Mouse (Mus musculus) ES-E14 (cell line): ENCODE measurements around the gene A830031A19Rik. TPM values are rescaled to one million over a fixed set of nuclear protein-coding genes. Genes with fewer than 3 reads are reported as not detected.

Source experiments
- DNase-seq: peaks from one replicate; pipeline ENCODE4 v3.0.0-alpha.2; 2013; ENCODE audit warnings: low read depth, low spot score
- H3K27ac ChIP-seq: 2 replicates; pipeline ENCODE4 v1.5.1; 2012; ENCODE audit warnings: low read depth, mild to moderate bottlenecking, low read length, moderate library complexity, mixed read lengths; ENCODE audit not compliant: poor library complexity, insufficient read depth, severe bottlenecking
- H3K36me3 ChIP-seq: 2 replicates; pipeline ENCODE4 v1.6.1; 2012; ENCODE audit warnings: mild to moderate bottlenecking, low read length, moderate library complexity, mixed read lengths; ENCODE audit not compliant: control insufficient read depth, poor library complexity, insufficient read depth, severe bottlenecking
- H3K4me1 ChIP-seq, 2 experiments: fragments of 150-350 bp in 1 of 2; sonication (generic) in 1 of 2; 2 replicates each; pipeline ENCODE4 v1.6.1; 2012; ENCODE audit warnings: low read length in 2 of 2, mild to moderate bottlenecking in 1 of 2, mixed read lengths in 1 of 2; ENCODE audit not compliant: control insufficient read depth in 2 of 2, insufficient read depth in 2 of 2, poor library complexity in 1 of 2
- H3K4me3 ChIP-seq, 2 experiments: fragments of 150-350 bp in 1 of 2; sonication (generic) in 1 of 2; 2 replicates each; pipeline ENCODE4 v1.5.1; 2012; ENCODE audit warnings: low read length in 2 of 2, low read depth in 1 of 2, mild to moderate bottlenecking in 1 of 2, mixed read lengths in 1 of 2; ENCODE audit not compliant: insufficient read depth in 1 of 2, poor library complexity in 1 of 2, severe bottlenecking in 1 of 2
- H3K9ac ChIP-seq: 2 replicates; pipeline ENCODE4 v1.6.1; 2012; ENCODE audit warnings: low read depth, mild to moderate bottlenecking, low read length, mixed read lengths; ENCODE audit not compliant: poor library complexity, insufficient read depth, severe bottlenecking
- H3K9me3 ChIP-seq: fragments of 150-350 bp; sonication (generic); 2 replicates; pipeline ENCODE4 v1.6.1; 2012; ENCODE audit warnings: low read depth, mild to moderate bottlenecking, low read length; ENCODE audit not compliant: control insufficient read depth, insufficient read depth
- CHD2 ChIP-seq: IDR thresholded peaks from 2 replicates; pipeline ENCODE4 v1.6.1; 2014; ENCODE audit warnings: mild to moderate bottlenecking, low read depth, low read length, inconsistent platforms
- HCFC1 ChIP-seq: IDR thresholded peaks from 2 replicates; pipeline ENCODE4 v1.6.1; 2012; ENCODE audit warnings: low read length, inconsistent platforms, borderline replicate concordance; ENCODE audit not compliant: insufficient read depth
- MAFK ChIP-seq: IDR thresholded peaks from 2 replicates; pipeline ENCODE4 v1.6.1; 2014; ENCODE audit warnings: mild to moderate bottlenecking, low read depth, low read length, inconsistent platforms; ENCODE audit not compliant: insufficient read depth
- ZC3H11A ChIP-seq: IDR thresholded peaks from 2 replicates; pipeline ENCODE4 v1.6.1; 2012; ENCODE audit warnings: low read depth, mild to moderate bottlenecking, inconsistent platforms, low read length, borderline replicate concordance
- ZNF384 ChIP-seq: IDR thresholded peaks from 2 replicates; pipeline ENCODE4 v1.6.1; 2012; ENCODE audit warnings: low read depth, low read length, inconsistent platforms
- in situ Hi-C, 2 experiments: fragments of 600-800 bp; cut with MboI; formaldehyde crosslinking; loops; one replicate each; pipeline ENCODE4 v1.15.1; 2025; ENCODE audit warnings: low sequenced_read_pairs in 2 of 2, inconsistent platforms in 1 of 2; ENCODE audit not compliant: unreplicated experiment in 2 of 2
- total RNA-seq: library from RNA; depleted of rRNA; stranded (reverse); fragments of 300-350 nt; gene quantifications from 2 replicates; pipeline ENCODE4 v1.2.3, GENCODE M21; 2012

A830031A19Rik gene
- total RNA-seq, 1 experiment, result not detected

DNA sequence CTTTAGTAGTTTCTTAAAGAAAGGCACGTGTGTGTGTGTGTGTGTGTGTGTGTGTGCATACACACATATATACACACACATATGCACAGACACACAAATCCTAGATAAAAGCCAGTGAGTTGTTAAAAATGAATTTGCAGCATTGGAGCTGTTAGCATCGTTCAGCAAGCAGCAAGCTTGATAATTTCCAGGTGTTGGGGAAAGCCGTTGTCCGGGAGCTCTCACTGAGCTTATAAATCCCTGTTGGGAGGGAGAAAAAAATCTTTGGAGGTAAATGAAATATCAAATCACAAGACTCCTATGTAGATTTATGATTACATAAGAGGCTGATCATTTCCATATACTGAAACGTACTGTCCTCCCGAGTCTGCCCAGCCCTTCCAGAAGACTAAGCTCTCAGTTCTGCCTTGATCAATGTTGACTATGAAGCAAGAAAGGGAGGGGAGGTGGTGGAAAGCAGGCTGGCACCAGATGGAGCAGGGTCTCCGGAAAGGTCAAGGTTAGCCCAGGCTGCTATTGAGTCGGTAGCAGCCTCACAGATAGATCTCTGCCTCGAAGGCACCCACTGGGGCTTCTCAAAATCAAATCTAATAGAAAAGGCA, 12.3 kb downstream of the A830031A19Rik start:
- no peak overlapping the region for H3K9ac ChIP-seq
- H3K27ac ChIP-seq, result no peak overlapping the region
- H3K4me3 ChIP-seq, result no peak overlapping the region
- no peaks in the 10 kb centered on the region for H3K36me3 ChIP-seq
- no peaks in the 10 kb centered on the region for H3K9me3 ChIP-seq
- peaks cover 0 to 11% of the 10 kb centered on the region in 2 experiments; a peak in 2 of 4 replicates for H3K4me1 ChIP-seq
- TF ChIP-seq MAFK (no peak), ZC3H11A (no peak), ZNF384 (no peak), CHD2 (no peak), HCFC1 (no peak)
- in situ Hi-C loops, result no loop called here
- no peak for DNase-seq

DNA sequence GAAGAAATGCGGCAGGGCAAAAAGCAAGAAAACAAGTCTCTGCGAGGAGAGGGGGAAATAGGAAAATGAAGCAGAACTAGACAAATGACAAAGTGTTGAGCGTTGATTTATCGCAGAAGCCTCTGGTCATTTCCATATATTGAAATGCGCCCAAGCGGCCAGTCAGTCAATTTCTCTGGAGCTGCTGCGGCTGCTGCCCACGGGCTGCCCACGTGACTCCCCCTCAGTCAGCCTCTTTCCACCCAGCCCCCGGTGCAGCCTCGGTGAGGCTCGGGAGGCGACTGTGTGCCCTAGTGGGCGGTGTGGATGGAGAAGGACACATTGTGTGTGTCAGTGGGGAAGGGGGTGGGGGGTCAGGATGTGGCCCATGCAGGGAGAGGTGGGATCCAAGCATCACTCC, 13.0 kb downstream of the A830031A19Rik start:
- no peak for TF ChIP-seq ZC3H11A
- TF ChIP-seq ZNF384, result no peak
- no peak for TF ChIP-seq HCFC1
- no peak for TF ChIP-seq CHD2
- no peak for TF ChIP-seq MAFK
- Histone ChIP-seq H3K4me1 (peaks cover 0 to 13% of the 10 kb centered on the region in 2 experiments; a peak in 2 of 4 replicates), H3K36me3 (no peaks in the 10 kb centered on the region), H3K27ac (no peak overlapping the region), H3K9me3 (no peaks in the 10 kb centered on the region), H3K9ac (no peak overlapping the region), H3K4me3 (0 out of 4 replicates have a peak overlapping the region, but pooled peaks of 1 of the 2 experiments have one; percentile 10)
- in situ Hi-C loops, result no loop called here
- DNase-seq, result no peak

DNA sequence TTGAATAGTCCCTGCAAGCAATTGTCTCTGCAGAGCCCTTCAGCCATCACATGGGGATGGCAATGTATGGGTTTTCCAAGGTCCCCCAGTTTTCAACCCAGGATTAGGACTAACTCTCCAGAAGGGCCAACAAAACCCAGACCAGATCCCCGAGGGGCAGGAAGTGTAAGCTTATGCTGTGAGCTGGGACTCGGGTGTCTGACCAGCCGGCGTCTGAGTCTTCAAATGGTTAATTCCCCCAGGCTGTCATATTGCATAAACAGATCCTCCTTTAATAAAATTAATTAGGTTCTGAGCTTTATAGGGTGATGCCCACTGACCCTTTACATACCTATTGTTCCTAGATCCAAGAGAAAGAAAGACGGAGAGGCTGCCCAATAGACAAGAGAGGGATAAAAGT, 14.4 kb downstream of the A830031A19Rik start:
- Histone ChIP-seq H3K9me3 (no peaks in the 10 kb centered on the region), H3K9ac (no peak overlapping the region), H3K4me1 (peaks cover 0 to 13% of the 10 kb centered on the region in 2 experiments; a peak in 2 of 4 replicates), H3K4me3 (no peak overlapping the region), H3K27ac (no peak overlapping the region), H3K36me3 (no peaks in the 10 kb centered on the region)
- no peak for DNase-seq
- in situ Hi-C loops, result no loop called here
- no peak for TF ChIP-seq ZC3H11A
- no peak for TF ChIP-seq MAFK
- TF ChIP-seq CHD2, result no peak
- no peak for TF ChIP-seq ZNF384
- TF ChIP-seq HCFC1, result no peak

DNA sequence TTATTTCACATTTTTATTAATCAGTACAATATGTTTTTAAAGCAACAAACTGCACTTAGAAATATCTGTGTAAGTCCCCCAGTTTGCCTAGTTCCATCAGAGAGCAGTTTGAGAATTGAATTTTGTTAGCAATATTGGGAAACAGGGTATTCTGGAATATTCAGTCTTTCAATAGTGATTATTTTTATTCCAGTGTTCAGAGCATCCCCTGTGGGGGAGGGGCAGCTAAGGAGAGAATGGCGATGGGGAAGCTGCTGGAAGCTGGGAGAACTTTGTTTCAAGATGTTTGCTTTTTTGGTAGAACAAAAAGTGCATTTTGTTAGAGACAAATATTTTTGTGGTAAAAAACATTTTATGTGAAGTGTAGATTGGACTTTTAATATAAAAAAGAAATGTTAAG, 15.7 kb downstream of the A830031A19Rik start:
- in situ Hi-C loops, result no loop called here
- DNase-seq, result no peak
- peaks cover 0 to 13% of the 10 kb centered on the region in 2 experiments; a peak in 2 of 4 replicates for H3K4me1 ChIP-seq

More for the DNA sequence above, 15.7 kb downstream of the A830031A19Rik start:
- Histone ChIP-seq H3K9me3 (no peaks in the 10 kb centered on the region), H3K9ac (no peak overlapping the region), H3K4me3 (no peak overlapping the region), H3K36me3 (no peaks in the 10 kb centered on the region), H3K27ac (no peak overlapping the region)
- TF ChIP-seq ZC3H11A (no peak), CHD2 (no peak), HCFC1 (no peak), ZNF384 (no peak)
